Mouse (Mus musculus) cerebellum, adult 11 months (tissue): ENCODE measurements around the gene Cxcl9.
"Not testable (repeated sequence)": the region's sequence is repeated elsewhere in the genome, so short reads cannot be mapped to it uniquely, and the experiment has no call there.

Experiments
- DNase-seq: peaks from one replicate; pipeline ENCODE4 v3.0.0; 2022

The Cxcl9 gene

DNA sequence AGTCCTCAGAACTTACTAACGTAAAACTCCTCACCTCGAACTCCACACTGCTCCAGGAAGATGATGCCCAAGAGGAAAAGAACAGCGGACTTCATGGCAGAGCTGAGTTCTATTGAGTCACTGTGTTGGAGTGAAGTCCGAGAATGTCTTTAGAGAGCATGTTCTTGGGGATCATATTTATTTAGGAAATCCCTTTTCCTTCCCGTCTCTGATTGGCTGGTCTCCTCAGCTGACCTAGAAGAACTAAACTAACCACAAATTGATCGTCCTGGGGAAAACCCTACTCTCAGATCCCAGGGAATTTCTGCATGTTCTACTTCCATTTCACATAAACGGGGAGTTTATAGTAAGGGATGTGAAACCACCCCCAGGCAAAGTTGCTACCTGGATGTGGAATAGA lies at the start of gene Cxcl9:
Gene Cxcl9 (minus strand): TSS at position 151 of the 400 bp plus-strand sequence.
- no peak for DNase-seq

DNA sequence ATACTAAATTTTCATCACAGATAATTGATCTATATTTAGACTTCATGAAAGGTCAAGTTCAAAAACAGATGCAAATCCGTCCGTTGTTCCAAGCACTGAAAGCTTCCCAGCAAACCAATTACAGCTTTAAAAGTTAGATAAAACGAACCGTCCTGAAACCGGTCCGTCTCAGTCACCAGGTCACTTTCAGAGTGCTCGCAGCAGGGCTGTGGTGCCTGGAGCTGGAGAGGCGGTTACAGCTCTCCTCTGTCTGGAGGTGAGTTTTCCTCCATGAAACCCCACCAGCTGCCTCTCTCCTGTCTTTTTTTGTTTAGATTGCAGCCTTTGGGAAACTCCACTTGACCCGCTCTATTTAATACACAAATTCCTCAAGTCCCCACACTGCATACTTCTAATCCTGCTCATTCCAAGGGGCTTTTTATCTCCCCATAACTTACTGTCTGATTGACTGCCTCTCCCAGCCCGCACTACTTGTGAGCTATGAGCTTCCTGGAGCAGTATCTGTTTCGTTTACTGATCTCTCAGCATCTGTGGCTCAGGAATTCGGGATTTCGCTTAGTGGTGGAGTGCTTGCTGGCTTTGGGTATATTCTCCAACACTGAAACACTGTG lies 49.0 kb upstream of the Cxcl9 start:
- DNase-seq, result no peak

DNA sequence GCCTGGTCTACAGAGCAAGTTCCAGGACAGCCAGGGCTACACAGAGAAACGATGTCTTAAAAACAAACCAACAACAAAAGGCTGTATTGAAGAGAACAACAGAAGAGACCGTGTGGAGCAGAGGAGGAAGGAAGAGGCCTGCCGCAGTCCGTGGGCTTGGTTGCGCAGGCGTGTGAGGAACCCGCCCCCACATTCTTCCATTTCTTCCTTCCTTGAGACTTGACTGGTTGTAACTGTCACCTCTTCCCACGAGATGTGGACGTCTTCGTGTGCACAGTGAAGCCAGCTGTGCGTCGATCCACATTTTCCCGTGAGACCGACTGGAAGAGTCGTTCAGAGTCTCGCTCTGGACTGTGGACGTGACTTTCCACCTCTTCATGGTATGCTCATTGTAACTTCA lies 47.5 kb upstream of the Cxcl9 start:
- DNase-seq, result no peak

DNA sequence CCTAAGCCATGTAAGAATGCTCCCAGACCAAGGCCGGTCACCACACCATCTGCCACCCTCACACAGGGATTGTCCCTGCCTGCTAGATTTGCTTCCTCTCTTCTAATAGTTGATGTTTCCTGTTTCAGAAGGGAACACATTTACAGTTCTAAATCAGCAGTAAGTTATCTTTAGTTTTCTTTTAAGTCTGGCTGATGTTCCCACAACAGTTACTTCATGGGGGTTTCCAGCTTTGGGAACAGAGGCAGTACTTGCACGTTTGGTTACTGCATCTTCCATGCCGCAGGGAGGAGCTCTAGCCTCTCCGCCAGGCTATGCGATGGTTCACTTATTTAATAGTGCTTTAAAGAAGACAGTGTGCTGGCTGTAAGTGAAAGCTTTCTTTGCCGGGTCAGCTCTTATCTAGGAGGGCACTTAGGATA lies 46.9 kb upstream of the Cxcl9 start:
- no peak for DNase-seq

DNA sequence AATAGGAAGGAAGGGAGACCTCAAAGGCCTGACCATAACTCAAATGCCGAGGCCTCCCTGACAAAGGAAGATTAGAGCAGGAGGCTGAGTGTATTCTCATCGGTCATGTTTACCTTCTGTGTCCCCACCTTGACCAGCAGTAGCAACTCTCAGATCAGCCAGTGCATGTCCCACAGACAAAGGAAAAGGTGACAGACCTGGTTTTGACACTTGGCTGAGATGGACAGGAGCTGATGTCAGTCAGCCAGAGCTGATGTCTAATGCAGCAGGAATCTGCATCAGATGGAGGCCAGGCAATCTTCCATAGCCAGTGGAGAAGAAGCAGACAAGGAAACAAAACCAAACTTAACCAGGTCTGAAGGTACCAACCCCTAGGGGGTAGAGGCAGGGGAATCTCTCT lies 44.7 kb upstream of the Cxcl9 start:
- DNase-seq, result no peak

DNA sequence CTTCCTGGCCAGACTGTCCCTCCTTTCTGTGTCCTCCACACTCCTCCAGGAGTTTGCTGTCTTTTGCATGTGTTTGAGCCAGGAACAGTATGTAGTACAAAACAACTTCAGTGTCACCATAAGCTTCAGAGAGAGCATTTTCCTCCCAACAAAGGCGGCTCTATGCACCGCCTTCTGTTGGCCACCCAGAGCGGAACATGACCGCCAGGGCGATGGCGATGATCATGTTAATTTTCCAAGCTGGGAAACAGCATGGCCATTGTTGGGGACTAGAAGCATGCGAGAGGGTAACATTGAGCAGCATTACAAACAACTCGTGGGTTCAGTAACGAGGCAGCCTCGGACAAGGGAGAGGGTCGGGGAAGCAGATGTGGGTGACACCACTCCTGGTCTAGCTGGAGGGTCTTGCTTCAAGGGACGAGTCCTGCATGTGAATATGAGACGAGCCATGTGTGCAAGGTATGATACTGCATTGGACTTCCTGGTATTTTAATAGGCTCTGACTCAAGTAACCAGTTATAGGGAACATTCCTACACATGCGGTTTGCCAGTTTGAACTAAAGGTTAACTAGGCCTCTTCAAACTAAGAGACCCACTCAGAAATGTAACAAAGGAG lies 43.6 kb upstream of the Cxcl9 start:
- no peak for DNase-seq

DNA sequence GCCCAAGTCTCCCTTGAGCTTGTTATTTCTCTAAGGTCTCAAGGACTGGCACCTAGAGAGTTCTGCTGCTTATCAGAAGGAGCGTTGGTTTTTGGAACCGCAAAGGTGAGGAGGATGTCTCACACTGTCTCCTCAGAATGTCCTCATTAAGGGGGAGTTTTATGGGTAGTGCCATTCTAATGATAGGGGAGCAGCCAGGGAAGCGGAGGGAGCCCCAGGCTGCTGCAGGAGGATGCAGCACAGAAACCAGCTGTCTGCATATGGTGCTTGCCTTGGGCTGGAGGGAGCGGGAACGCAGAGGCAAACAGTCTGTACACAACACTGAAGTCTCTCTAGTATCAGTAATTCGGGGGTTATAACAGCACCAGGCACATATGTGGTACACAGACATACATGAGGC lies 43.0 kb upstream of the Cxcl9 start:
- no peak for DNase-seq

DNA sequence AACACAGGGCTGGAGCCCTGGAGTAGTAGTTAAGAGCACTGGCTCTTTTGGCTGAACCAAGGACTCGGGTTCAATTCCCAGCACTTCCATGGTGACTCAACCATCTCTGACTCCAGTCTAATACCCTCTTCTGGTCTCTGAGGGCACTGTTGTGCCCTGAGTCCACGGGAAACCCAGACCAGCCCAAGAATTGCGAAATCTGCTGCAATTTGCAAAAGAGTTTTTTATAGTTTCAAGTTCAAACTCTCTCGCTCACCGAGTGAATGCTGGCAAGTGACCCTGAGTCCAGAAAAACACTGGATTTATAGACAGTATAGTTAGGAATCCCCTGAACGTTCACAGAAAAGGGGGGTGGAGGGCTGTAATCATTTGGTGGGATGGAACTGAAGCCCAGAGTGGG lies 42.5 kb upstream of the Cxcl9 start:
- DNase-seq, result no peak

DNA sequence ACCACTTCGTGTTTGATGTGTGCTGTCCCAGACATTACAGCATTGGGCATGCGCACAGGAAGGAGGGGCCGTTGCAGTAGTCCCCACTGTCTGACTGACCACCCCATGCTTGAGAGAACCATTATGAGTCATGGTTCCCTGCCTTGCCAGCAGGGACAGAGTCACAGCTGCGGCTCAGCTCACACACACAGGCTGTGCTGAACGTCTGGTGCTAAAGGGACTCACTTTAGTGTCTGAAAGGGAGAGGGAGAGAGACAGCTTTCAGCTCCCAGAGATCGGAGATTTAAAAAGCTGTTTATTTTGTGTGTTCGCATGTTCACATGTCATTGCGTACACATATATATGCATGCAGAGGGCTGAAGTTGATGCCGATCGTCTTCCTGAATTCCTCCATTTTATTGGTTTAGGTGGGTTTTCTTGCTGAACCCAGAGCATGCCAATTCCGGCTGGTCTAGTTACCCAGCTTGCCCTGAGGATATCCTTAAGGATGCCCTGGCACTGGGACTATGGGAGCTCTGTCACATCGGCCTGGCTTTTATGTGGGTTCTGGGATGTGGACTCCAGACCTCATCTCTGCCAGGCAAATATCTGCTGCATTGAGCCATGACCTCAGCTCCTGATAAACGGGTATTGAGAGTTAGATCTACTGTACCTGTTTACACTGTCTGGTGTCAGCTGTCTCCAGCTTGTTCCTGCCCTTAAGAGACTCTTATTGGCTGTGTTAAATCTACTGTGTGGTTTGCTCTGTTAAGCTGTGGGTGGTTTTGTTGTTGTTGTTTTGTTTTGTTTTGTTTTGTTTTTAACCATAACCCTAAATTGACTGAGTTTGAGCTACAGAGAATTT lies 41.5 kb upstream of the Cxcl9 start:
- peak; percentile 58 for DNase-seq

DNA sequence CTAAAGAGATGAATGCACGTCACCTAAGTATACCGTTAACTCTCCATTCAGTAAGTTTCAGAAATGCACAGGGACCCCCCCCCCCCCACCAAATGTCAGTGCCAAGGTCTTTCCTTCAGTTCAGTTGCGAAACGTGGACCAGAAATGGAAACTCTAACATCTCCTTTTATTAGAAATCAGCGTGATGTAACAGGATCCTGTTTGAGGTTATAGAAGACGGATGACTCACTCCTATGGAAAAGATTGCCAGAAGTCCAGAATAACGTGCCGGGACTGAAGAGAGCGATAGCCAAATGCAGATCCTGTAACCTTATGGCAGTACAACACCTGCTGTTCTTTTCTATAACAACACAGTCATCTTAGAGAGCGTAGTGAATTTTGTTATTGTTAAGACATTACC lies 40.5 kb upstream of the Cxcl9 start:
- peak; percentile 49 for DNase-seq

DNA sequence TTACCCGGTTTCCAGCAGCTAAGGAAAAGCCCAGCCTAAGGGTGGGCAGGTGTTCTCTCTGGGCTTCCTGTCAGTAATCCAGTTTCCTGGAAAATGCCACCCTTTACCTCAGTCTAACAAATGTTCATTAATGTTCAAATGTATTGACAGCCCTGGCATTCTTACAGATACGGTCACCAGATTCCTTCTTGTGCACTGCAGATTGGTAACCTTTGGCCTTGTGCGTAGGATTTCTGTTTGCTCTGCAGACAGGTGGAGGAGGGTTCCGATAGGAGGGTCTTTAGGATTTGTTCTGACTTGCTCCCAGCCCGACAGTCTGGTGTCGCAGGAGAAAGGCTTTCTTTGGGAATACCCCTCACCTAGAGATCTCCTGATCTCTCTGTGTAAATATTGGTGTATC lies 38.7 kb upstream of the Cxcl9 start:
- no peak for DNase-seq

DNA sequence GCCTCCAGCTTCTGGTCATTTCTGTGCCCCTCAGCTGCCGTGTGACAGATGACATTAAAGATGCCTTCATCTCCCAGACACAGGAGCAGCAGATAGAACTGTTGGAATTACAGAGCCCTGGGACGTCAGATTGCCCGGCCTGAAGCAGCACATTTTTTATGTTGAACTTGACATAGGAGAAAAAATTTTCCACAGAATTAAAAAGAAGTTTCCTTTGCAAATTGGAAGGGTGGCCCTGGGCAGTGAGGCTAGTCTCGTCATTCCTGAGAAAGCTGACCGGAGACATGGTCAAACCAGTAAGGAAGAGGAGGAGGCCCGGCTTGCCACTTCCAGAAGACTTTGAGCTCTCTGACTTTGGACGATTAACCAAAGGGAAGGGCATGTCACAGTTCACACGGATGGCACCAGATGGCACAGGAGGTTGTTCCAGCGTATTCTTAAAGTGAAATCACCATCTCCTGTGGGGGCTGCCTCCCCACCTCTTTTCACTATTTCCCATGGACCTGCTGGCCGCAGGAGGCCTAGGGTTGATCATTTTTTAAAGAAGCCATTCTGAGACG lies 37.3 kb upstream of the Cxcl9 start:
- DNase-seq, result no peak

DNA sequence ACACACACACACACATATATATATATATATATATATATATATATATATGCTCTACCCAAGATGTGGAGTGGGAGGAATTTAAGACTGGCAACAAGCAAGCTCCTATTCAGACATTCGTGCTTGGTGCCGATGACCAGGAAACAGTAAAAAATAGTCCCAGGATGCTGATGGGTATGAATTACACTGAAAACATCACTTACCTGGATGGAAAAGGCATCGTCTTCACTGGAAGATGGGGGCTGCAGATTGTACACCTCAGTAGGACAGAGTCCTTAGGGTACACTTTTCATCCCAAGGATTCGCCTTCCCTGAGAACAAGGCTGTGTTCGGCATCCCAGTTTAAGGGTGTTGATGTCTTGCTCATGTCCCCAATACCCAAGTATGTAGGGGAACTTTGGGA lies 36.1 kb upstream of the Cxcl9 start:
- no peak for DNase-seq

DNA sequence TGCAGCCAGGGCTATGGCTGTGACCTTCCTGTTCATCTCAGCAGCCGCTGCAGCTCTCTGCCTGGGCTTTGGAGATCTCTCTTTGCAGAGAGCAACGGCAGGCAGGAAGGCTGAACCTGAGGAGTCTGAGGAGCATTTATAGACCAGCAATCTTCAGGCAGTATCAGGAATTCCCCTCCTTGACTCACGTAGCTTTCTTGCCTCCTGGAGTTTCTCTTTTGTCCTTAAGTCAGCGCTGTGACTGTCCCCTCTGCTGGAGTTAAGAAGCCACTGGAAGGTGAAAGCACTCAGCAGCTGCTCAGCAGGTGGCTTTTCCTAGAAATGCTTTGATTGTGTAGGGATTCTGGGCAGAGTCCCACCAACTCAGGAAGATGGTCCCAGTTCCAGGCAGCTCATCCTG lies 35.3 kb upstream of the Cxcl9 start:
- no peak for DNase-seq

DNA sequence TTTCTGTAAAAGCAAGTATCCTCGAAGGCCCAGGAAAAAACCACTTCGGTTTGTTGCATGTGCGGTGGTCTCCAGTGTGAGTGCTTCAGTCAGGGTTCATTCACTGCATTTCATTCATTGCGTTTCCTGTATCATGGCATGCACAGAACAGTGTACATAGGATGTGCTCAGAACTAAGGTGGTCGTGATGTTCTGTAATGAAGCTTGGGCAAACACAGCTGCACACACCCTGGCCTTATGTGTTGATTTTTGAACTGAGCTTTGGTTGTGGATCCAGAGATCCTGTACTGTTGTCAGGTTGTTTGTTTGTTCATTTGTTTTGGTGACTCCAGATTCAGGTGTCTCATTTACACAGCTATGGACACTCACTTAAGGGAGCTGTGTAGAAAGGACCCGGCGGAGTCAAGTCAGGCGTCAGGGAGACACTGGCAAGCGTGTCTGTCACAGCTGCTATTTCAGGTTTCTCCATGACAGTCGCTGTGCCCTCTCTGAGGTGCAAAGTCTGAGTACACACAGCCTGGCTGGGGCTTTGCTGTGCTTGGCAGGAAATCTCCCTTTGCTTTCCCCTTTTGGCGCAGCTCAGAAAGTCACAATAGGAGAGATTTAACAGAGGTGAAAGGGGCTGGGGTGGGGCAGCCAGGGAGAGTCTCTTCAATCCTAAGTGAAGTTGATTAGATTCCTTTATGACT lies 31.0 kb upstream of the Cxcl9 start:
- no peak for DNase-seq

DNA sequence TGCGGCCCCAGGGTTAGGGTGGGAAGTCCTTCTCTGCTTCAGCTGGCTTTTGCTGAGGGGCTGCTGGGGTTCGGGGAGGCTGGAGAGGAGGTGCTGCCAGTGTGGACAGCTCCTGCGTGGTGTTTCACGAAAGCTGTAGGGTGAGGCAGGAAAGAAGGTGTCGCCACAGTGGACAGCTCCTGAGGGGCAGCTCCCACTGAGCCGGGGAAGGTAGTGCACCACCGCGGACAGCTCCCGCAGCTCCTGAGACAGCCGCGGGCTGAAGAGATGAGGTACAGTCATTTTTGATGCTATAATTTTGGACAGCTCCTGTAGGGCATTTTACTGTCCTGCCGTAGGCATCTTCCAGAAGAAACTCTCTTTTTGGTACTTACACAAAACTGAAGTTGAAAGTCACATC lies 30.2 kb upstream of the Cxcl9 start:
- no peak for DNase-seq

DNA sequence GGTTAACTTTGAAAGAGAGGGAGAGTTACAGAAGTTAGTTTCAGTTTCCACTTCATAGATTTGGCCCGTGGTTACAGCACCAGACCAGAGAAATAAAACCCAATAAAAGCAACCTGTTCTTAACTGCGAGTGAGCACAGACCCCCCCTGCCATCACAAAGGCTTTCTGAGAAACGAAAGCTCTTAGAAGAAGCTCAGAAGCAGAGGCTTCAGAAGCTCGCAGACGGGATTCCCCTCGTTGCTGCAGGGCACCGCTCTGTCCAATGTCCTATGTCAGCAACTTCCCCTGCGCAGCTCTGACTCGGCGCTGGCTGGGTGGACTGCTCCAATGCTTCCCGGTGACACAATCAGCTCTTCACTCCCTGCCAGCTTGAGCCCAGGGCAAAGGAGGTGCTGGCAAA lies 25.6 kb upstream of the Cxcl9 start:
- DNase-seq, result no peak

DNA sequence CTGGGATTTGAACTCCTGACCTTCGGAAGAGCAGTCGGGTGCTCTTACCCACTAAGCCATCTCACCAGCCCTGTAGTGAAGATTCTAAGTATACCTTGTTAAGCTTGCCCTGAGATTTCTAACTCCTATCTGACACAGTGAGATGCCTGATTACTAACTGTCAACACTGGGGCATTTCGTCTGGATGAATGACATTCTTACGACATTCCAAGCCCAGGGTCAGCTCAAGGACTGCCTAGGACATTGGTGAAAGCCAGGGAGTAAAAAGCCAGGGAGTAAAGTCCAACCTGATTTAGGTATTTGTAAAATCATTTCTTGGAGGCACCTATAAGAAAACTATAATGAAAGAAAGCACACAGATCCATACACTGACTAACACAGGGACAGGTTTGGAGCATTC lies 24.8 kb upstream of the Cxcl9 start:
- not testable (repeated sequence) for DNase-seq

DNA sequence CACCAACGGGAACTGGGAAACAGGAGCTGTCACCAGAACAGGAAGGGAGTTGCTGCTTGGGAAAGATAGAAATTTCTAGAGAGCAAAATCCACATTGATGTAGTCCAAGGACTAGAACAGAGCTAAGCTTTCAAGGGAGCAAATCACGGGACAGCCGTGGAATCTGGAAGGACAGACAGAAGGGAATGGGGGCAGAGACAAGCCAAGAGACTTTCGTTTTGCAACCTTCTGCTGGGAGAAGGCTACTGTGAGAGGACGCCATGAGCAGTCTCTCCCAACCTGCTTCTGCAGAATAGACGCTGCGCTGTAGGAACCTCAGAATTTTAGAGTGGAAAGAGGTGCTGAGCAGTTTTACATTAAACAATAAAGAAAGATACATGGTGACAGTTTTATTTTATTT lies 21.9 kb upstream of the Cxcl9 start:
- DNase-seq, result no peak

DNA sequence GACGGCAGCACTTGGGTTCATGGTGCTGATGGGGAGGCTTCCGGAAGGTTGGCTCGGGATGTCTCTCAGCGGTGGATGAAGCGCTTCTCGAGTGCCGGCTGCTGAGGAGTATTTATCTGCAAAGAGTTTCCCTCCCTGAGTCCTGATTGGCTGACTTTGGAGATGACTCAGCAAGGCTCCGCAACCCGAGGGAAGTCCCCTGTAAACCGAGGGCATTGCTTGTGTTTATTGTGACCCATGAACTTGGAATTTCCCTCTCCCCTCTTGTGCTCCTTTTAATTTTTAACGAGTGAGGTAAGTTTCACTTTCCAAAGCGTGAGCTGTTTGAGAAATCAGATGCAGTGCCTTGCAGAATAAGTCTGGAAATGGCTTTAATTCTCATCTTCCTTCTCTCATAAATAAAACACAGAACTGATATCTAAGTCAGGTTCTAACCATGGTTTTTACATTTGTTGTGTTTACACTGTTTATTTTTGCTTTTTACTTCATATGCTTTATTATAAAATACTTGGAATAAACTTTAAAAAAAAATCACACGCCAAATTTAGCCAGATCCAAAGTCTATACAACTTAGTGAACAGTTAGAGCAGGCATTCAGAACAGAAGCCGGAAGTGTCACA lies 21.0 kb upstream of the Cxcl9 start, which contains the start of gene Cxcl10:
Gene Cxcl10 (minus strand): TSS at position 96 of the 620 bp plus-strand sequence.
- DNase-seq, result no peak

DNA sequence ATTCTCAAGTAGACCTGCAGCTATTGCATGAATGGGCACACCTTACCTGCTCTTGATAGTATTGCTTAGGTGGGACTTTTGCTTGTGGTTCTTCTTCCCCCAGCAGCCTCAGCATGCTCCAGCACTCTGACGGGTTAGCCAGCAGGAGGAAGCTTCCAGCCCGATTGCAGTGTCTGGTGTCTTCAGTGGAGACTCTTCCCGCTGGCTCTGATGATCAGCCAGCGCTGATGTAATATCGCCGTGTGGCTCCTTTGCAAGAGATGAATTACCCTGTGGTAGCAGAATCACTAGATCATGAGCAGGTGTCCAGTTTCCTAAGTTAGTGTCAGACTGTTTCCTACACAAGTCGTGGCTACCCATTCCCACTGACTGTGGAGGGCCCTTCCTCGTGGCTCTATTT lies 17.1 kb upstream of the Cxcl9 start:
- no peak for DNase-seq

DNA sequence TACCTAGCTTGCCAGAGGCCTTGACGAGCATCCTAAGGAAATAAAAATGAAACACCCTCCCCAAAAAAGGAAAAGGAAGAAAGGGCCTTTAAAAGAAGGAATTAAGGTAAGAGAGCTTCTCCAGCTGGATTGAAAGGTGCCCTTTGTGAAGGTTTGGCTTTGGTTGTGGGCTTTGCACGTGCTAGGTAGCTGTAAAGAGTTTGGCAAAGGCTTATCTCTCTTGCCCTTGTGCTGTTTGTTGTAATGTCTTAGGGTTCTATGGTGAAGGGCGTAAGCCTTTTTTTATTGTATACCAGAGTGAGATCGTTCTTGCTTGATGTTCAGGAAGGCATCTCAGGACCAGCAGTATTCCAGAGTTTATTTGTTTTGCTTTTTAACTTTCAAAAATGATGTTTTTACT lies 12.7 kb upstream of the Cxcl9 start:
- no peak for DNase-seq

DNA sequence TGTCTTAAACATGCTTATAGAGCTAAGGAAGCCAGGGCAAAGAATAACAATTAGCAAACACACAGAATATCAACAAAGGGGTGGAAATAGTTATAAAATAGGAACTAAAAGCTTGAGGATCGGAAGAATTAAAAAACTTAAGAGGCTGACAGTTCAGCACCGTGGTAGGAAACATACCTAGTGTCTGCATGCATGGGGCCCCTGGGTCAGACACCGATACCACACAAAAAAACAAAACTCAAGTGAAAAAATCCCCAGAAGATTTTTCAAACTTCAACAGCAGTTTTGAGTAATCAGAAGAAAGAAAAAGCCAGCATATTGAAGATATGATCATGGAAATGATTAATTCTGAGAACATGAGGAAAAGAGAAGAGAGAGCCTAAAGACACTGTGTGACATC lies 8.9 kb upstream of the Cxcl9 start:
- no peak for DNase-seq
